Mouse (Mus musculus): Measurements from ENCODE around the gene Ferd3l. TPM values are rescaled to one million over a fixed set of nuclear protein-coding genes. Genes with fewer than 3 reads are reported as not detected.

Gene Ferd3l
- polyA plus RNA-seq, 1 experiment from 2014 or later: not detected

- peaks cover 26% of the 10 kb centered on the region for H3K4me1 ChIP-seq
- H3K4me3 ChIP-seq: peak overlapping the region; percentile 57
- no peaks in the 10 kb centered on the region for H3K9me3 ChIP-seq
- WGBS: 1% methylated on average over 37 of the region's 37 CpGs
- no peak for DNase-seq (ENCODE audit: low spot score)
- no peaks in the 10 kb centered on the region for H3K36me3 ChIP-seq
- peaks cover 83% of the 10 kb centered on the region for H3K27me3 ChIP-seq (ENCODE audit: insufficient read depth, poor library complexity, severe bottlenecking)
- H3K27ac ChIP-seq: peak overlapping the region; percentile 36
These were observed 40.0 kb downstream of the Ferd3l start for GRCm38 (mm10) chr12:33968041-33968897.

GRCm38 (mm10) chr12:33968898-33969178, 40.6 kb downstream of the Ferd3l start:
- peaks cover 77% of the 10 kb centered on the region for H3K27me3 ChIP-seq (ENCODE audit: insufficient read depth, poor library complexity, severe bottlenecking)
- WGBS: 18% methylated on average over 4 of the region's 4 CpGs
- peak overlapping the region; percentile 36; the same call in 1 of the 2 replicates for H3K27ac ChIP-seq
- H3K9me3 ChIP-seq: no peaks in the 10 kb centered on the region
- DNase-seq (ENCODE audit: low spot score): no peak
- no peaks in the 10 kb centered on the region for H3K36me3 ChIP-seq
- peak overlapping the region; percentile 57; the same call in 1 of the 2 replicates for H3K4me3 ChIP-seq
- peaks cover 26% of the 10 kb centered on the region for H3K4me1 ChIP-seq

Other genes starting within 250 kb of the Ferd3l start
- gene Twist1, start 29.2 kb downstream of the Ferd3l start, polyA plus RNA-seq (2016; fragmentation: Nextera tagmentation; extraction: Ambion mirVana): 7.5 and 17.4 TPM in 2 replicates

Measured in heart, embryonic 10.5 days (tissue).